ENCODE assay signal across 16 mouse cellular contexts in the genomic region with DNA sequence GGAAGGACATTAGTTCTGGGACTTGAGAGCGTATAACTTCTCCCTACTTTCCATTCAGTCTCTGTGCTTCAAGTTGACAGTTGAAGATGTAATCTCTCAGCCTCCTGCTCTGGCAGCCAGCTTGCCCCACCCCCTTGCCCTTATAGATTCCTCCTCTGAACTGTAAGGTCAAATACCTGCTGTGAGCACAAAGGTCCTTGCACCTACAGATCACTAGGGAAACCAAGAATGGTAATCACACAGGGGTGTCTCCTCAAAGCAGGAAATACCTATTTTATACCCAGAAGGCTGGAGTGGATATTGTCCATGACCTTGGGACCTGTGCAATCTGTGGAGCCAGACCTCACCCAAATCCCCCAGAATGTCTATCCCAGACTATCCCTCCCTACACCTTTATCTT.
"Had no signal": no experiment of that assay in that cellular context is flagged by ENCODE, and none has a peak within 500 bp of the region (broad histone marks: within the 10 kb centered on the region; RNA-seq: fewer than 3 reads in every experiment).

No protein-coding gene starts in this region.

- H3K36me3 ChIP-seq: limb, embryonic 13.5 days; liver, embryonic 15.5 days; midbrain, embryonic 12.5 days; neural tube, embryonic 13.5 days had no signal

- DNase-seq: kidney, adult 9 months; kidney, postnatal 36 days; left cerebral cortex, postnatal 4 days; lung, adult 2 months; right cerebral cortex, postnatal 14 days; thymus, postnatal 36 days had no signal

- H3K4me3 ChIP-seq: layer of hippocampus, adult 2 months; limb, embryonic 13.5 days; liver, embryonic 15.5 days; megakaryocyte, embryonic 14.5 days; midbrain, embryonic 12.5 days; neural tube, embryonic 13.5 days had no signal

- H3K9me3 ChIP-seq: liver, embryonic 15.5 days; midbrain, embryonic 12.5 days had no signal

- ATAC-seq: lung, postnatal 0 days; midbrain, embryonic 16.5 days had no signal

- H3K9ac ChIP-seq: limb, embryonic 13.5 days; liver, embryonic 15.5 days; midbrain, embryonic 12.5 days; neural tube, embryonic 13.5 days had no signal

- H3K4me2 ChIP-seq: limb, embryonic 13.5 days; liver, embryonic 11.5 days; liver, embryonic 15.5 days; midbrain, embryonic 12.5 days; neural tube, embryonic 13.5 days had no signal

- H3K27me3 ChIP-seq: limb, embryonic 13.5 days; liver, embryonic 15.5 days; megakaryocyte, embryonic 14.5 days; midbrain, embryonic 12.5 days; neural tube, embryonic 13.5 days had no signal

- H3K4me1 ChIP-seq: liver, embryonic 15.5 days; megakaryocyte, embryonic 14.5 days had no signal

- H3K27ac ChIP-seq: kidney, postnatal 0 days; layer of hippocampus, adult 2 months; limb, embryonic 13.5 days; liver, embryonic 15.5 days; midbrain, embryonic 12.5 days; neural tube, embryonic 13.5 days had no signal
